Mouse (Mus musculus) midbrain, embryonic 10.5 days (tissue): ENCODE measurements at regions not wholly inside any gene's neighbourhood (a gene's known extent, or its start where the extent isn't known, plus 50 kb on each side); places are given as distances from the start of the nearest gene placed in this dataset.

ENCODE experiments used
- DNase-seq: peaks from one replicate; pipeline ENCODE4 v3.0.0-alpha.2; 2017; ENCODE audit warnings: low spot score
- H3K27ac ChIP-seq: fragments of 300-500 bp; sonication (generic); replicated peaks from 2 replicates; pipeline ENCODE4 v1.5.1; 2016; ENCODE audit warnings: mild to moderate bottlenecking
- H3K27me3 ChIP-seq: fragments of 300-500 bp; sonication (generic); 2 replicates; pipeline ENCODE4 v1.6.1; 2016; ENCODE audit warnings: low read depth, mild to moderate bottlenecking; ENCODE audit not compliant: poor library complexity, severe bottlenecking
- H3K36me3 ChIP-seq: fragments of 300-500 bp; sonication (generic); 2 replicates; pipeline ENCODE4 v1.6.1; 2016; ENCODE audit warnings: mild to moderate bottlenecking, moderate library complexity
- H3K4me1 ChIP-seq: fragments of 300-500 bp; sonication (generic); 2 replicates; pipeline ENCODE4 v1.6.1; 2016
- H3K4me3 ChIP-seq: fragments of 300-500 bp; sonication (generic); 2 replicates; pipeline ENCODE4 v1.5.1; 2016; ENCODE audit warnings: mild to moderate bottlenecking, moderate library complexity
- H3K9me3 ChIP-seq: fragments of 300-500 bp; sonication (generic); replicated peaks from 2 replicates; pipeline ENCODE4 v1.6.1; 2016; ENCODE audit warnings: mild to moderate bottlenecking
- WGBS: fragments of 180-500 bp; shearing (Covaris S2); methylation state at CpG from one replicate; pipeline ENCODE4 v1.1.7; 2016; 5-methylcytosine and 5-hydroxymethylcytosine counted together

DNA sequence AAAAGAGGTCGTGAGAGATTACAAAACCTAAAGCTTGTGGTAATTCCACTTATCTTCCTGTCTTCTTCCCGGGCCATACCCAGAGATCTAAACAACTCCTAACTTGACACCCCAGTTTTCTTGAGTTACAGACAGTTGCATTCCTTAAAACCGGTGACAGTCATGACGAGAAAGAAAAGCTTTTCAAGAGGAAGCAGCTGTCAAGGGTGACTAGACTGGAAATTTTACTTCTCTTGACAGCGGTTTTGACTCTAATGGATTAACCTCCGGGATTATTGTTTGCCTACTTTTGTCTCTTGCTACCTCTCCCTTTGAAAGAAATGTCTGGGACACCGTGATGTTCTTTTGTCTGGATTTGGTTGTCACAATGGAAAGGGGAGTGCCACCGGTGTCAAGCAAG lies 170.9 kb downstream of the Spry2 start:
- no peak for DNase-seq
- Histone ChIP-seq H3K4me1 (peaks cover 16% of the 10 kb centered on the region), H3K36me3 (no peaks in the 10 kb centered on the region), H3K9me3 (no peaks in the 10 kb centered on the region), H3K4me3 (no peak overlapping the region), H3K27me3 (no peaks in the 10 kb centered on the region), H3K27ac (no peak overlapping the region)
- 30% methylated on average over 8 of the region's 8 CpGs for WGBS

DNA sequence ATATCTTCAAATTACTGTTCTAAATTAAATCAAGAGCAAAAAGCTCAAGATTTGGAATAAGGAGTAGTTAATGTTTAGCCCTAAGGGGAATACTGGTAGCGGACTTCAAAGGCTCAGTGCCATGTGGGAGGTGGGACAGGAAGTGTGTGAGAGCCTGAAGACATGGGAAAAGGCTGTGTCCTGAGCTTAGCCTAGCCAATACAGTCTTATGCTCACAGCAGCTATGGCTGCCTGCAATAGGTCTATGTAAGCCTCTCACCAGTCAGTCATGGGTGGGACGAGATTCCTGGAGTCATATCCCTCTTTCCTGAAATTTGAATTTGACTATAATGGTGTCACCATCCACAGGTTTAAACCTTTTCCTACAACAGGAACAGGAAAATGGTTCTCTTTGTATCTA lies 173.7 kb downstream of the Spry2 start:
- no peak for DNase-seq
- Histone ChIP-seq H3K27me3 (no peaks in the 10 kb centered on the region), H3K4me3 (no peak overlapping the region), H3K27ac (no peak overlapping the region), H3K9me3 (no peaks in the 10 kb centered on the region), H3K36me3 (no peaks in the 10 kb centered on the region), H3K4me1 (peaks cover 10% of the 10 kb centered on the region)
- WGBS, result 72% methylated on average over 2 of the region's 2 CpGs

DNA sequence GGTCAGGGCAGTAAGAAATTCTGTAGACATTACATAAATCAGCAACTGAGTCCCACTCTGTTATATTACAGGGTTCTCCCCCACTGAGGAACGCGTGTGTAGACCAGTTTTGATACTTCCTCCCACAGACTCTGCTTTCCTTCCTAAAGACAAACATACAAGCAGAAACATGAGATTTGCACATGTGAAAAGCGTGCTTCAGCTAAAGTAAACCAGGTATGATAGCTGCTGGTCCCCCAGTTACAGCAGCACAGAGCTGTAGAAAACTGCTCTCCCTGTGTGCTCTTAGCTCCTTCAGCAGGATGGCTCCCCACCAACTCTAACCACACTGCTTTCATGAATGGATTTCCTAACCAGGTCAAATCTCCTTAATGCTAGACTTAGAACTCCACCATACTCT lies 175.0 kb downstream of the Spry2 start:
- WGBS, result 82% methylated on average over 3 of the region's 3 CpGs
- Histone ChIP-seq H3K36me3 (no peaks in the 10 kb centered on the region), H3K9me3 (no peaks in the 10 kb centered on the region; the same call in 1 of the 2 replicates), H3K27ac (no peak overlapping the region), H3K4me1 (peaks cover 10% of the 10 kb centered on the region), H3K27me3 (no peaks in the 10 kb centered on the region), H3K4me3 (no peak overlapping the region)
- no peak for DNase-seq

GRCm38 (mm10) chr14:105720816-105721510 lies 175.7 kb downstream of the Spry2 start:
- H3K9me3 ChIP-seq, result no peaks in the 10 kb centered on the region; the same call in 1 of the 2 replicates
- H3K36me3 ChIP-seq, result no peaks in the 10 kb centered on the region
- no peak overlapping the region for H3K27ac ChIP-seq
- 88% methylated on average over 6 of the region's 6 CpGs for WGBS
- H3K4me3 ChIP-seq, result no peak overlapping the region
- peaks cover 8% of the 10 kb centered on the region for H3K4me1 ChIP-seq
- DNase-seq, result no peak
- no peaks in the 10 kb centered on the region for H3K27me3 ChIP-seq

- DNase-seq, result no peak
- H3K27me3 ChIP-seq, result no peaks in the 10 kb centered on the region
- WGBS, result 86% methylated on average over 6 of the region's 6 CpGs
- no peak overlapping the region for H3K4me3 ChIP-seq
- no peaks in the 10 kb centered on the region for H3K36me3 ChIP-seq
- H3K4me1 ChIP-seq, result no peaks in the 10 kb centered on the region
- H3K9me3 ChIP-seq, result no peaks in the 10 kb centered on the region; the same call in 1 of the 2 replicates
- no peak overlapping the region for H3K27ac ChIP-seq
These were observed 177.8 kb downstream of the Spry2 start for GRCm38 (mm10) chr14:105718676-105719441.

DNA sequence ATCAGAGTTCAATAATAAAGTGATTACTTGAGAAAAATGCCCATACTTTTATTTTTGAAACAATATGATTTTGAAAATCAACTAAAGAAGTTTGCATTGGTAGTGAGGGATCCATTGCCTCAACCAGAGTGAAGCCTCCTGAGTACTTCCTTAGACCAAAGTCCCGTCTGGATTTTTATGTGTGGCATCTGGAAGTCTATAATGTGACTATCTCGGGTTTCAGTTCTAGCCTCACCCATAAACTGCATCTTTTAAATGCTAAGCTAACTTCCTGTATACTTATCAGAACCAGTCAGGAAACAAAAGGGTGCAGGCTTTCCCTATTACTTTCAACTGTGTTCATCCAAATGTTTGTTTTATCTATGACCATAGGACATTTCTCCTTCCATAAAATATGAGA lies 178.8 kb downstream of the Spry2 start:
- H3K27me3 ChIP-seq, result no peaks in the 10 kb centered on the region
- 74% methylated on average over 2 of the region's 2 CpGs for WGBS
- H3K4me1 ChIP-seq, result no peaks in the 10 kb centered on the region

DNA sequence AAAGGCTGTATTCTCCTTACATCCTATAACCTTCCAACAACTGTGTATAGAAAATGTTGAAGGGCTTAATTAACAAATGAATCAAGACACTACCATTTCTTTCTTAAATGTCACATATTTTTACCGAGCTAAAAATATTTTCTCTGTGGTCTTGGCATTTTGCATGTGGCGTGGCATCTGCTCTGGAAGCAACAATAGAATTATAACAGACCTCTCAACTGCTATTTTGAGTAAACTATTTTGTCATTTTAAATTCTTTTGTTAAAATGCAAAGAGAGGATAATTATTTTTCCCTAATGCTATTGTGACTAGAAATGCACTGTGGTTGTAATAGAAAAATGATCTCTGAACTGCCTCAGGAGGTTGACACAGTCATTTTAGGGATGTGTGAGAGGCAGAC lies 187.9 kb downstream of the Spry2 start:
- 91% methylated on average over 2 of the region's 2 CpGs for WGBS
- Histone ChIP-seq H3K4me1 (no peaks in the 10 kb centered on the region), H3K4me3 (no peak overlapping the region), H3K27me3 (no peaks in the 10 kb centered on the region), H3K9me3 (no peaks in the 10 kb centered on the region), H3K36me3 (no peaks in the 10 kb centered on the region), H3K27ac (no peak overlapping the region)
- no peak for DNase-seq

More for the DNA sequence above, 178.8 kb downstream of the Spry2 start:
- Histone ChIP-seq H3K4me3 (no peak overlapping the region), H3K9me3 (no peaks in the 10 kb centered on the region; the same call in 1 of the 2 replicates), H3K27ac (no peak overlapping the region), H3K36me3 (no peaks in the 10 kb centered on the region)
- no peak for DNase-seq

GRCm38 (mm10) chr14:105706756-105707155 lies 189.9 kb downstream of the Spry2 start:
- 93% methylated on average over 7 of the region's 7 CpGs for WGBS
- Histone ChIP-seq H3K9me3 (no peaks in the 10 kb centered on the region), H3K4me1 (no peaks in the 10 kb centered on the region), H3K4me3 (no peak overlapping the region), H3K27ac (no peak overlapping the region), H3K27me3 (no peaks in the 10 kb centered on the region), H3K36me3 (no peaks in the 10 kb centered on the region)
- DNase-seq, result no peak

DNA sequence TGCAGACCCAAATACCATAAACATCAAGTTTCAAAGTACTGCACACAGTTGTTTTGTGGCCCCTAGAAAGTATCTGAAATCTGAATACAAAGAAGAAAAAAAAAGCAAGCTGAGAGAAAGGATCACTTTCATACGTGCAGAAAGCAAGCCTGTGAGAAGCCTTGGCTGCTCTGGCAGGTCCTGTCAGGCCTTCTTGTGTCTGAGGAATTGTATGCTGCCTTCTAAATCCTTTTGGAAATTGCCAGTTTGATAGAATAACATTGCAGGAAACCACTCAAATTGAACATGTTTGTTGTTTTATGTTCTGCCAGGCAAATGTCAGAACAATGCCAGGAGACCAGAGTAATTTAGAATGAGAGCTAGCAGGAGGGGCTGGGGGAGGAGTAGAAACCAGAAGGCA lies 198.0 kb downstream of the Spry2 start:
- Histone ChIP-seq H3K9me3 (no peaks in the 10 kb centered on the region), H3K27me3 (no peaks in the 10 kb centered on the region), H3K36me3 (no peaks in the 10 kb centered on the region), H3K4me3 (no peak overlapping the region), H3K4me1 (no peaks in the 10 kb centered on the region), H3K27ac (no peak overlapping the region)
- no peak for DNase-seq
- 51% methylated on average over 1 of the region's 1 CpGs for WGBS

- H3K4me3 ChIP-seq, result no peak overlapping the region
- no peaks in the 10 kb centered on the region for H3K4me1 ChIP-seq
- no peak for DNase-seq
- H3K9me3 ChIP-seq, result no peaks in the 10 kb centered on the region
- H3K36me3 ChIP-seq, result no peaks in the 10 kb centered on the region
- no peak overlapping the region for H3K27ac ChIP-seq
- 86% methylated on average over 1 of the region's 1 CpGs for WGBS
- no peaks in the 10 kb centered on the region for H3K27me3 ChIP-seq
These were observed 198.5 kb downstream of the Spry2 start for GRCm38 (mm10) chr14:105698086-105698485.

- no peak overlapping the region for H3K4me3 ChIP-seq
- no peak for DNase-seq
- H3K9me3 ChIP-seq, result no peaks in the 10 kb centered on the region
- H3K36me3 ChIP-seq, result no peaks in the 10 kb centered on the region
- no peak overlapping the region for H3K27ac ChIP-seq
- H3K4me1 ChIP-seq, result no peaks in the 10 kb centered on the region
- no peaks in the 10 kb centered on the region for H3K27me3 ChIP-seq
- WGBS, result 91% methylated on average over 13 of the region's 13 CpGs
These were observed 199.2 kb downstream of the Spry2 start for GRCm38 (mm10) chr14:105697398-105697797.

DNA sequence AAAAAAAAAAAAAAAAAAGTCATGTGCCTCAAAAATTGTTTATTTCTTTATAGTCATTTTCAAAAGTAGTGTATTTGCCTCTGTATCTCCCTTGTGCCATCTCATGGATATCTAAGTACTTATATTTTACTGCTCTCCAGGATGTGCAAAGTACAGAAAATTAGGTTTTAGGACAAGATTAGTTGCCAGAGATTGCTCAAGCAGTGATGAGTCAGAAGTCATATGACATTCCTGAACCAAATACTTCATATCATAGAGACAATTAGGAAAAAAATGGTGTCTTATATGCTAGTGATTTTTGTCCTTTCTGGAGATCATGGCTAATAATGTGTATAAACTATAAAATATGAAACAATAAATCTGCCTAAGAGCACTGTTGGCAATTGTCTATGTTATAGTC lies 201.7 kb downstream of the Spry2 start:
- H3K27me3 ChIP-seq, result no peaks in the 10 kb centered on the region
- H3K27ac ChIP-seq, result no peak overlapping the region
- no peak for DNase-seq
- no peak overlapping the region for H3K4me3 ChIP-seq
- no peaks in the 10 kb centered on the region for H3K9me3 ChIP-seq
- no peaks in the 10 kb centered on the region for H3K4me1 ChIP-seq
- H3K36me3 ChIP-seq, result no peaks in the 10 kb centered on the region

DNA sequence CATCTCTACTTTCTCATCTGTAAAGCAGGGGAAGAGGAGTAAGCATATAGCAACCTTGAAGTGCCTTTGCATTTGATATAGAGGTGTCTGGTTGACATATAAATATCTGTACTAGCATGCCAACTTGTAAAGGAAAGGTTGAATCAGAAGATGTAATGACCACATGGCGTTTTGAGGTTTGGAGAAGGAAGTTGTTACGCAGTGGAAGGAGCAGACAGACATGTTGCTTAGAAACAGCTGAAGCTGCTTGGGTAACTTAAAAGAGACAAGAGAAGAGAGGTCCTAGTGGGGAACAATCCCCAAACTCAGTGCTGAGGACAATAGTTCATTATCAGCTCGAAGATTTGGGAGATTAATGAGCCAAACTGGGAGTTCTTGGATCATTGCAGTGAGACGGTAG lies 202.9 kb downstream of the Spry2 start:
- 87% methylated on average over 4 of the region's 4 CpGs for WGBS
- Histone ChIP-seq H3K9me3 (no peaks in the 10 kb centered on the region), H3K4me3 (no peak overlapping the region), H3K36me3 (no peaks in the 10 kb centered on the region), H3K27me3 (no peaks in the 10 kb centered on the region), H3K27ac (no peak overlapping the region), H3K4me1 (no peaks in the 10 kb centered on the region)
- no peak for DNase-seq
